Mouse (Mus musculus) C2C12 (cell line): ENCODE measurements around the gene Gmds.

Experiments
- CTCF ChIP-seq: IDR thresholded peaks from one replicate; pipeline ENCODE4 v1.5.1; 2011; ENCODE audit not compliant: control insufficient read depth, insufficient read depth, insufficient read length
- MAX ChIP-seq: IDR thresholded peaks from one replicate; pipeline ENCODE4 v1.6.1; 2011; ENCODE audit warnings: mild to moderate bottlenecking, control low read depth
- MYOG ChIP-seq: IDR thresholded peaks from one replicate; pipeline ENCODE4 v1.6.1; 2011; ENCODE audit not compliant: control insufficient read depth, insufficient read length; ENCODE audit errors: extremely low read depth
- USF1 ChIP-seq: IDR thresholded peaks from one replicate; pipeline ENCODE4 v1.6.1; 2011; ENCODE audit warnings: low read depth, mild to moderate bottlenecking, control low read depth, moderate library complexity

DNA sequence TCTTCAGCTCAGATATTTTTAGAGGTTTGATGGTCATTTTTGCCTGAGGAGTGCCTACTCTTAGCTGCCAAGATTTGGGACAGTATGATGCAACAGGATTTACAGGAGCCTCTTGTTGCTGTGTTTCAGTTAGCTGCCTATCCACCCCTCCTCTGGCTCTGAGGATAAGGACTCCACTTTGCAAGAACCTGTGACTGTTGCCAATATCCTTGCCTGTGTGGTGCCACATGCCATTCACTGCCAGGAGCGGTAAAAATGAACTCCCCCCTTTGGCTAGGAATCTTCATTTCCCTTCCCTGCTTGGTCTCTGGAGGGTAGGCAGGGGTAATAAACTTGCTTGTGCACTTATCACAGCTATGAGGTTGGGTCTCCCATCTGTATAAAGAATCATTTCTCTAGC lies 31.6 kb upstream of the Gmds start:
- no peak for TF ChIP-seq CTCF
- TF ChIP-seq MAX = no peak
- TF ChIP-seq USF1 = no peak
- TF ChIP-seq MYOG = no peak
